Mouse (Mus musculus) kidney, embryonic 14.5 days (tissue): ENCODE measurements around the gene Tssc4. TPM values are rescaled to one million over a fixed set of nuclear protein-coding genes. Genes with fewer than 3 reads are reported as not detected.

Source experiments
- polyA plus RNA-seq: library from polyadenylated mRNA; unstranded; fragments of >200 nt; fragmentation: Nextera tagmentation; extraction: Ambion mirVana; gene quantifications from 2 replicates; pipeline ENCODE4 v1.2.1, GENCODE M21; 2014

Tssc4 gene
- polyA plus RNA-seq, 1 experiment from 2014 or later = 74.4 TPM

Other genes with a start within 250 kb of the Tssc4 start
- 0.10 and 0.22 TPM in 2 replicates for gene Th, start 138.1 kb upstream of the Tssc4 start, polyA plus RNA-seq
- 0.43 and 0.67 TPM in 2 replicates for gene Ascl2, start 100.0 kb upstream of the Tssc4 start, polyA plus RNA-seq
- gene Tspan32, start 64.2 kb upstream of the Tssc4 start, polyA plus RNA-seq = 0.79 and 0.97 TPM in 2 replicates
- gene Cd81, start 16.5 kb upstream of the Tssc4 start, polyA plus RNA-seq = 477 and 494 TPM in 2 replicates
- 4.4 and 4.9 TPM in 2 replicates for gene Trpm5, start 25.4 kb downstream of the Tssc4 start, polyA plus RNA-seq
- 4.0 and 5.4 TPM in 2 replicates for gene Kcnq1, start 37.1 kb downstream of the Tssc4 start, polyA plus RNA-seq